Mouse (Mus musculus): ENCODE measurements around the gene Iqcb1.
"Not testable (repeated sequence)": the region's sequence is repeated elsewhere in the genome, so short reads cannot be mapped to it uniquely, and the experiment has no call there.

Iqcb1 gene

DNA sequence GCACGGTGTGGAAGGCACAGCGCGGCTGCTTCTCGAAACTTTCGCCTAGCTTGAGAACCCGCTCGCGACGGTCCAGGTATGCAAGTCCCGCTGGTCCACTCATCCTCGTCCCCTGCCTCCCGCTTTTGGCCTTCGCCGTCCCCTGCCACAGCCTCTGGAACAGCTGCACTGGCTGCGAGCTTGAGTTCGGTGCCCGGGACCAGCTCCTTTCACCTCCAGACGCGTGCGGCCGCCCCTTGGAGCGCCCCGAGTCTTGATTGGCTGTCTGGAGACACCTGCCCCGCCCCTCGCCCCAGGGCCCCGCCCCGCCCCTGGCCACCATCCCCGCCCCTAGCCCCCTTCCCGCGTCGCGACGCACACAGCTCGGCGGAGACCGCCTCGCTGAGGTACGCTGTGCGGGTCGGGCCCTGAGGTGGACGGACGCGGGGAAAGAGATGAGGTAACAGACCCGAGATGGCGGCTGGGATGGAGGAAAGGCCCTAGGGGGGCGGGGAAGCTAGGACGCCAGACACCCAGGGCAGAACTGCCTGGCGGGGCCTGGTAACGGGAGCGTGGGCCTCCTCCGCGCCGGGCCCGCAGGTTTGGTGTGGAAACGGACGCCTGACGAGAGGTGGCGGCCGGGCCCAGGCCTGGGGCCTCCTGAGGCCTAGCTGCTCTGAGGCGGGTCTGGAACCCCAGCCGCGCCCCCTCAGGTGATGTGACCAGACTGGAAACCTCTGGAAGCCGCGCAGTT is at the start of gene Iqcb1:
TSS of gene Iqcb1 (plus strand) at position 332 of the 733 bp plus-strand sequence.
- peak; percentile 85 to 93 for DNase-seq

- DNase-seq: no peak
Observed at GRCm38 (mm10) chr16:36784146-36784545, 44.0 kb upstream of the Iqcb1 start.

- peak; percentile 20 to 50 for DNase-seq
Observed at GRCm38 (mm10) chr16:36784594-36785313, 43.4 kb upstream of the Iqcb1 start, which contains the start of gene Slc15a2. TSS of gene Slc15a2 (minus strand) at chr16:36784962.

DNA sequence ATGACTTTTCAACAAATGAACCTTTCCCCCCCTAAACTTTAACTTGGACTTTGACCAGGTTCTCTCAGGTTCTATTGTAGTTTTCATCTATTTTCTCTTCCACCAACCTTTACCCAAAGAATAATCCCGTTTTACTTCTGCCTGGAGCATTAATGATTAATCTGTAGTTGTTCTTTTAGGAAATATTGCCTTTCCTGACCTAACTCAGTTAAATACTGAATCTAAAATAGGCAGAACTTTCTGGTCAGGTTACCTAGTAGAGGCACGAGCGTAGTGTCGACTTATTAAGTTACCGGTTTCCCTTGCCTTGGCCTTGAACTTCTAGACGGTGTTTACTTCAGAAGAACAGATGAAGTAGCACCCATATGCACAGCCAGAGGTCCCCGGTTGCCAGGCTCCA is 41.7 kb upstream of the Iqcb1 start:
- DNase-seq: no peak

- DNase-seq: no peak
Observed at GRCm38 (mm10) chr16:36790166-36790565, 38.0 kb upstream of the Iqcb1 start.

DNA sequence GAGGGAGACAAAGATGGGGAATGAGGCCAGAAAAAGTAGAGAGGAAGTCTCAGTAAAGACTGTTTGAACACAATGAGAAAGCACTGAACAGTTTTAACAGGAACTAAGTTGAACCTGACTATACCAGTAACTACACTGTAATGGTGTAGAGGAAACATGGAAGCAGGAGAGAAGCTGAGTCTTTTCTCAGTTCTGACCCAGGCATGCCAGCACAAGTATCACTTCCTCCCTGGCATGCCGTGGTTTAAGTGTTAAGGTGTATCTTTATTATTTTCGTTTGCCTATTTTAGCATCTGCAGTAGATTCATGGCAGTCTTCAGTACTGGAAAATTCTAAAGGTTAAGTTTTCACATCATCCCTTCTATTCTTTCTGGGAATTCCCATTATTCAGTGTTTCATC is 33.2 kb upstream of the Iqcb1 start:
- no peak for DNase-seq

- no peak for DNase-seq
Observed at GRCm38 (mm10) chr16:36798334-36798733, 29.9 kb upstream of the Iqcb1 start.

DNA sequence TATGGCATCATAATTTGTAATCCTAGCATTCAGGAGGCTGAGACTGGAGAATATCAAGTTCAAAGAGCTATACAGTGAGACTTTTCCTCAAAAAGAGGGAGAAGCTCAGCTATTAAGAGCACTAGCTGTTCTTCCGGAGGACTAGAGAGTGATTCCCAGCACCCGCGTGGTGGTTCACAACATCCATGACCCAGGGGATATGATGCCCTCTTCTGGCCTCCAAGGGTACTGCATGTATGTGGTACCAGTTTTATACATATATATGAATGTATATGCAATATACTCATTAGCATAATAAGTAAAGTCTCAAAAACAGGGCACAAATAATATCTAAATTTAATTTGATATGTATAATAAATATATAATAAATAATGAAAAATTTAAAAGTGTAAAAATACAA is 25.8 kb upstream of the Iqcb1 start:
- no peak for DNase-seq

DNA sequence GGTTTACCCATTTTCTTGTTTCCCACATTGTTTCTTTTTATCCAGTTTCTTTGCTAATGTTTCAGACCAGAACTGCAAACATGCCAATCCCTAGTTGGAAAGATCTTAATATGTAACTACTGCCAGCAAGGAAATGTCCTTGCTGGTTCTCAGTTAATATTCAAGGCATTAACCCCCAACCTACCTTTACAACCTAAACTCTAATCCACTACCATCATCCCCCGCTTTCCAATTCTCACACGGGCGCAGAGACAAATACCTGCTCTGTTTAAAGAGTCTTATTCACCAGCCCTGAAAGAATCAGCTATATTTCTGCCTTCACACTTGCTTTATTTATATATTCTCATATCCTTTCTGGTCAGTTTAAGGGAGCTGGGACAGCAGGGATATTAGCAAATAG is 19.6 kb upstream of the Iqcb1 start:
- no peak for DNase-seq

DNA sequence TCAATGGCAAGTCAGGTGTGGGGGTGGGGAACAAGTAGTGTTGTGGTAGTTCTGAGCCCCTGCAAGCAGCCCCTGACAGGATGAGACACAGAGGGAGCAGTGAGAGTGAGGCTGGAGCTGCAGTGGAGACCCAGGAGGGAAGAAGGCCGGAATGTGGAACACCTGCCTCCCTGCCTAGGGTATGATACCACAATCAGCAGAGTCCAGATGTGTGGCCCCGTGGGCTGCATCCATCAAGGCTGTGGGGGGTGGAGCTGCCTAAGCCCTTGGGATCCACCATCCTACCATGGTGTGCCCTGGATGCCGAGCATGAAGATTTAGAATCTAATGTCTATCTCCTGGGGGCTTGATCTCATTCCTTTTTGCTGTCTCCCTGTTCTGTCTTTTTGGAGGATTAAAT is 14.5 kb upstream of the Iqcb1 start:
- no peak for DNase-seq

DNA sequence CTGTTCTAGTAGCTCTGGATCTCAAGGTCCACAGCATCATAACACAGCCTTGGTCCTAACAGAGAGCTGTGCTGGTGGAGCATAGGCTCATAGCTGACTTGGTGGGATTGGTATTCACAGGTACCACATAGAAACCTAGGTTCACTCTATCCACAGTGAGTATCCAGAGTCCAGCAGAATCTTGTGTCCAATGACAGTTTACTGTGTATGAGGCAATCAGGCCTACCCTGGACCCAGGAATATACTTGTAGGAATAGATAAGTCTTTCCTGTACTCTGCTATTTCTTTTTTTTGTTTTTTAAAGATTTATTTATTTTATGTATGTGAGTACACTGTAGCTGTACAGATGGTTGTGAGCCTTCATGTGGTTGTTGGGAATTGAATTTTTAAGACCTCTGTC is 11.3 kb upstream of the Iqcb1 start:
- DNase-seq: no peak

DNA sequence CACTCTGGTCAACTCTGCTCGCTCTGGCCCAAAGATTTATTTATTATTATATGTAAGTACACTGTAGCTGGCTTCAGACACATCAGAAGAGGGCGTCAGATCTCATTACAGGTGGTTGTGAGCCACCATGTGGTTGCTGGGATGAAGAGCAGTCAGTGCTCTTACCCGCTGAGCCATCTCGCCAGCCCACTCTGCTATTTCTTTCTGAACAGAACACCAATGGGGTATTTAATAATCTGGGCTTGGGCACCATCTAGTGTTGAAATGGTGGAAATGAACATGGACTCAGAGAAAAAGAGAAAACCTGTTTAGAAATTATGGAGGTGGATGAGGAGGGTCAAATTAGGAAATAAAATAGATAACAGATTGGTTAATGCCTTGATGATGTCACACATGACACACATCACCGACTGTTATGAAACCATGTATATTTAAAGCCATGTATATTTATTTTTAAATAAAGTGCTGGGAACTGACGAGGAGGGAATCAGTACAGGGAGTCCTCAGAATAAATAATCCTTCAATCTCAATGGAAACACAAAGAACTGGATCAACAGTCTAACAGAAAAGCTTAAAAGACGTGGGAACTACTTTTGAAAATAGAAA is 10.8 kb upstream of the Iqcb1 start:
- DNase-seq: peak; percentile 62 to 77

- DNase-seq: no peak
Observed at GRCm38 (mm10) chr16:36820016-36820415, 8.2 kb upstream of the Iqcb1 start.

GRCm38 (mm10) chr16:36820747-36821146 is 7.4 kb upstream of the Iqcb1 start:
- no peak for DNase-seq

GRCm38 (mm10) chr16:36821474-36821873 is 6.7 kb upstream of the Iqcb1 start:
- DNase-seq: no peak

GRCm38 (mm10) chr16:36827611-36828053 is 553 bp upstream of the Iqcb1 start:
- no peak for DNase-seq

DNA sequence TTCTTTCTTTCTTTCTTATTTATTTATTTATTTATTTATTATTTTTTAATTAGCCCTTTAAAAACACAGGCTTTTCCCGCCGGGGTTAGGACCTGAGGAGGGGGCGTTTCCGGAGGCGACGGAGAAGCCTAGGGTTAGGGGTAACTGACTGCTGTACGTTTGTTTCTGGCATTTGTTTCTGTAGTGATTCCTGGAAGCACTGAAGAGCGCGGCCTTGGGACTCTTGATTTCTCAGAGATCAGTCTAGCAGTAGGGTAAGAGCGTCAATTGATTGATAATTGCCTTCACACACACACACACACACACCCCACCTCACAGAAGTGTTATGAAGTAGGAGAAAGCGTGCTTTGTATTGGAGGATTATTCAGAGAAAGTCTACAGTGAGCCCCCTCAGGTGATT is 635 bp downstream of the Iqcb1 start:
- no peak for DNase-seq

DNA sequence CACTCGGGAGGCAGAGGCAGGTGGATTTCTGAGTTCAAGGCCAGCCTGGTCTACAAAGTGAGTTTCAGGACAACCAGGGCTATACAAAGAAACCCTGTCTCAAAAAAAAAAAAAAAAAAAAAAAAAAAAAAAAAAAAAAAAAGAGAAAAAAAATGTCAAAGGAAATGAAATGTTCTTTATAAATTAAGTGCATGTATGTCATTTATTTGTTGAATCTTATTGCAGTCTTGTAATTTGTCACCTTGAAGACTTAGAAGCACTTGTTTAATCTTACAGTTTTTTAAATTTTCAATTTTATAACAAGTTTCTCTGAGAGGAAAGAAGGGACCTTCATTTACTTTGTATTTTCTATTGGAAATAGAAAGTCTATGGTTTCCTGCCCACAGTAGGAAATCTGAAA is 18.7 kb downstream of the Iqcb1 start:
- not testable (repeated sequence) for DNase-seq

- no peak for DNase-seq
Observed at GRCm38 (mm10) chr16:36851202-36851601, 23.0 kb downstream of the Iqcb1 start.

- DNase-seq: no peak
Observed at GRCm38 (mm10) chr16:36863585-36863984, 35.4 kb downstream of the Iqcb1 start.

- DNase-seq: no peak
Observed at GRCm38 (mm10) chr16:36869442-36869841, 41.3 kb downstream of the Iqcb1 start.

GRCm38 (mm10) chr16:36874583-36875275 is 46.5 kb downstream of the Iqcb1 start, which contains the start of the genes Eaf2 and Golgb1:
TSS of gene Eaf2 (minus strand) at chr16:36875003.
TSS of gene Golgb1 (plus strand) at chr16:36875140.
- peak; percentile 91 to 97 for DNase-seq

GRCm38 (mm10) chr16:36875276-36875851 is 47.2 kb downstream of the Iqcb1 start:
- peak in 1 of 2 experiments; percentile 79 for DNase-seq
